Mouse (Mus musculus) heart, embryonic 14.5 days (tissue): Measurements from ENCODE around the gene Tub. TPM values are rescaled to one million over a fixed set of nuclear protein-coding genes. Genes with fewer than 3 reads are reported as not detected.

Experiments
- ATAC-seq: fragments of 200-750 bp; cut with Nextera tagmentation; 2 replicates; pipeline ENCODE4 v1.8.0; 2017; ENCODE audit warnings: low read depth, moderate TSS enrichment; ENCODE audit not compliant: insufficient number of reproducible peaks, insufficient read depth, low FRiP score
- H3K27ac ChIP-seq, 2 experiments: fragments of 200-500 bp in 1 of 2; fragments of 300-500 bp in 1 of 2; sonication (generic) in 1 of 2; replicated peaks in 1 of 2; 2 replicates each; pipeline ENCODE4 v1.5.1; 2012 to 2014; ENCODE audit warnings: low read depth in 2 of 2, low read length in 2 of 2, control low read depth in 1 of 2, mild to moderate bottlenecking in 1 of 2, mixed read lengths in 1 of 2; ENCODE audit not compliant: control insufficient read depth in 1 of 2, insufficient read depth in 1 of 2
- H3K27me3 ChIP-seq: fragments of 300-500 bp; sonication (generic); 2 replicates; pipeline ENCODE4 v1.6.1; 2014; ENCODE audit warnings: mild to moderate bottlenecking, low read length, control low read depth; ENCODE audit not compliant: control insufficient read depth, insufficient read depth
- H3K36me3 ChIP-seq: fragments of 300-500 bp; sonication (generic); 2 replicates; pipeline ENCODE4 v1.6.1; 2014; ENCODE audit warnings: mild to moderate bottlenecking, control low read depth, low read length, mixed read lengths; ENCODE audit not compliant: control insufficient read depth, insufficient read depth
- H3K4me1 ChIP-seq, 2 experiments: fragments of 200-500 bp in 1 of 2; fragments of 300-500 bp in 1 of 2; sonication (generic) in 1 of 2; 2 replicates each; pipeline ENCODE4 v1.6.1; 2012 to 2014; ENCODE audit warnings: low read length in 2 of 2, control low read depth in 1 of 2, mixed read lengths in 1 of 2; ENCODE audit not compliant: control insufficient read depth in 2 of 2, insufficient read depth in 2 of 2
- H3K4me2 ChIP-seq: fragments of 300-500 bp; sonication (generic); 2 replicates; pipeline ENCODE4 v1.6.1; 2014; ENCODE audit warnings: mild to moderate bottlenecking, low read length
- H3K4me3 ChIP-seq, 2 experiments: fragments of 200-500 bp in 1 of 2; fragments of 300-500 bp in 1 of 2; sonication (generic) in 1 of 2; 2 replicates each; pipeline ENCODE4 v1.5.1; 2012 to 2014; ENCODE audit warnings: low read length in 2 of 2, mild to moderate bottlenecking in 2 of 2, control low read depth in 1 of 2, low read depth in 1 of 2, moderate library complexity in 1 of 2; ENCODE audit not compliant: control insufficient read depth in 1 of 2, insufficient read depth in 1 of 2
- H3K9ac ChIP-seq: fragments of 300-500 bp; sonication (generic); 2 replicates; pipeline ENCODE4 v1.6.1; 2014; ENCODE audit warnings: mild to moderate bottlenecking, low read length
- H3K9me3 ChIP-seq: fragments of 300-500 bp; sonication (generic); 2 replicates; pipeline ENCODE4 v1.6.1; 2016; ENCODE audit warnings: low read length, control low read depth; ENCODE audit not compliant: control insufficient read depth
- WGBS: fragments of 180-500 bp; shearing (Covaris S2); extraction: QIAGEN DNeasy Blood & Tissue Kit; methylation state at CpG from one replicate; pipeline ENCODE4 v1.1.7; 2014; 5-methylcytosine and 5-hydroxymethylcytosine counted together
- polyA plus RNA-seq: library from polyadenylated mRNA; unstranded; fragments of >200 nt; fragmentation: Nextera tagmentation; extraction: Ambion mirVana; gene quantifications from 2 replicates; pipeline ENCODE4 v1.2.1, GENCODE M21; 2014

Tub gene
- polyA plus RNA-seq, 1 experiment from 2014 or later: 0.74 TPM

DNA sequence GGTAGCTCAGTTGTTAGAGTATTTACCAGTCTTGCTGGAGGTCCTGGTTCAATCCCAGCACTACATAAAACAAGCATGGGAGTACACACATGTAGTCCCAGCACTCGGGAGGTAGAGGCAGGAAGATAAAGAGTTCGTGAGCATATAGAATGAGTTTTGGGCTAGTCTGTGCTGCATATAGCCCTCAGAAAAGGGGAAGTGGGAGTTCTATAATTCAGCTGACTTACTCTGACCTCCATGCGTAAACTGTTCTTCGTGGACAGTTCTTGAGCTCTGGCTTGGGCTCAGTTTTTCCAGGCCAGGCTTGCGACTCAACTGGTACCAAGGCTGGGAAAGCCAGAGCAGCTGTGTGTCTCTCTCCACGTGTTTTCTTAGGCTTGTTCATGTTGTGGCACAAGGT, 2.7 kb downstream of the Tub start:
- Histone ChIP-seq H3K27ac (no peak overlapping the region), H3K4me1 (peaks cover 10 to 11% of the 10 kb centered on the region in 2 experiments; a peak in 3 of 4 replicates), H3K9ac (no peak overlapping the region), H3K4me3 (no peak overlapping the region), H3K27me3 (peaks cover 42% of the 10 kb centered on the region), H3K4me2 (no peak overlapping the region), H3K36me3 (no peaks in the 10 kb centered on the region), H3K9me3 (no peaks in the 10 kb centered on the region)
- ATAC-seq: no peak
- 71% methylated on average over 6 of the region's 6 CpGs for WGBS

DNA sequence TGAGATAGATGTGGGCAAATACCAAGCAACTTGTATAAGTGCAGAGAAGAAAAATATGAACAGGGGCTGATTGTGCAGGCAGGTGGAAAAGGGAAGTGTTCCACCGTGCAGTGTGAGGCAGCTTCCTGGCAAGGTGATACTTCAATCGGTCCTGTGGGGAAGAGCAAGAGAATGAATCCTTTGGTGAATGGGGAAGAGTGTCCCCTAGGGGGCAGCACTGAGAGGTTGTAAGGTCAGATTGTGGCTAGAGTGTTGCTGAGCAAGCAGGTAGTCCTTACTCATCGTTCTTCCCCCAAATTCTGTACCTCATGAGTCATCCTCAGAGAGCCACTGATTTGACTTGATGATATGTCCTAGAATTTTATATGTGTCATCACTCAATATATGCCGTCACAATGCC, 4.0 kb downstream of the Tub start:
- WGBS: 40% methylated on average over 4 of the region's 4 CpGs
- Histone ChIP-seq H3K9ac (no peak overlapping the region), H3K9me3 (no peaks in the 10 kb centered on the region), H3K27ac (no peak overlapping the region), H3K27me3 (peaks cover 41% of the 10 kb centered on the region), H3K4me3 (no peak overlapping the region), H3K4me2 (no peak overlapping the region), H3K36me3 (no peaks in the 10 kb centered on the region), H3K4me1 (peaks cover 10 to 11% of the 10 kb centered on the region in 2 experiments; a peak in 3 of 4 replicates)
- no peak for ATAC-seq

DNA sequence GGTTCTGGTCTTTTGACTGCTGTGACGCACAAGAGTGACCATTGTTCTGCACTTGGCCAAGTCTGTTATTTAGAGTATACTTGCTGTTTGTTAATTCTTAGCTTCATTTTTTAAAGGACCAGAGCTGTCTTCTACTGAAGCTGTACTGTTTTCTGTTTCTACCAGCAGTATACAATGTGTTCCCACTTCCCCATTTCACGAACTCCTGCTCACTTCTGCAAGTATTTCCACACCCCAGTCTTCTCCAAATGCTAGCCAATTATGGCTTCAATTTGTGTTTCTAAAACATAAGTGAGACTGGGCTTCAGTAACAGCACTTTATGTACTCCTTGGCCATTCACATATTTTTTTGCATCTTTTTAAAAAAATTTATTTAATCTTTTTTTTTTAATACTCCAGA, 7.6 kb downstream of the Tub start:
- 66% methylated on average over 2 of the region's 2 CpGs for WGBS
- H3K36me3 ChIP-seq: no peaks in the 10 kb centered on the region
- no peaks in the 10 kb centered on the region for H3K9me3 ChIP-seq
- no peak for ATAC-seq
- peaks cover 6% of the 10 kb centered on the region; the same call in 1 of the 2 replicates for H3K27me3 ChIP-seq
- no peak overlapping the region for H3K4me2 ChIP-seq
- H3K9ac ChIP-seq: no peak overlapping the region
- H3K4me1 ChIP-seq: no peaks in the 10 kb centered on the region
- H3K4me3 ChIP-seq: no peak overlapping the region
- H3K27ac ChIP-seq: no peak overlapping the region

DNA sequence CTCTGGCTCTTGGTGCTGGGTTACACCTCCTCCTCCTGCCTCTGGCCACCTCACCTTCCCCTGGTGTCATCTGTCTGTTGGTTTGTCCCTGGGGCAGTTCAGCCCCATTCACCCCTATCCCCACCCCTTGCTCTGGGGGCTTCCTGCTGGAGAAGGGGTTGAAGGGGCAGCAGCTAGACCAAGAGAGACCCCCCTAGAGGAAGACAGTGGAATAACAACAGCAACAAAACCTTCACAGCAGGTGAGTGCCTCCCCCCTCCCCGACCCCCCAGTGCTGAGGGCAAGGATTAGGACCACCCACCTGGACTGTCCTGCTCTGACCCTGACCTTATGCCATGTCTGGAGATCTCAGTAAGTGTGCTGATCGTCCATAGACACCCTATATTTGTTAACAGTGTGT, 15.8 kb downstream of the Tub start:
- 16% methylated on average over 2 of the region's 2 CpGs for WGBS
- Histone ChIP-seq H3K4me3 (no peak overlapping the region), H3K4me1 (peaks cover 0 to 2% of the 10 kb centered on the region in 2 experiments; a peak in 1 of 4 replicates), H3K4me2 (no peak overlapping the region), H3K36me3 (no peaks in the 10 kb centered on the region), H3K9me3 (no peaks in the 10 kb centered on the region), H3K27me3 (no peaks in the 10 kb centered on the region), H3K27ac (no peak overlapping the region), H3K9ac (no peak overlapping the region)
- ATAC-seq: no peak

DNA sequence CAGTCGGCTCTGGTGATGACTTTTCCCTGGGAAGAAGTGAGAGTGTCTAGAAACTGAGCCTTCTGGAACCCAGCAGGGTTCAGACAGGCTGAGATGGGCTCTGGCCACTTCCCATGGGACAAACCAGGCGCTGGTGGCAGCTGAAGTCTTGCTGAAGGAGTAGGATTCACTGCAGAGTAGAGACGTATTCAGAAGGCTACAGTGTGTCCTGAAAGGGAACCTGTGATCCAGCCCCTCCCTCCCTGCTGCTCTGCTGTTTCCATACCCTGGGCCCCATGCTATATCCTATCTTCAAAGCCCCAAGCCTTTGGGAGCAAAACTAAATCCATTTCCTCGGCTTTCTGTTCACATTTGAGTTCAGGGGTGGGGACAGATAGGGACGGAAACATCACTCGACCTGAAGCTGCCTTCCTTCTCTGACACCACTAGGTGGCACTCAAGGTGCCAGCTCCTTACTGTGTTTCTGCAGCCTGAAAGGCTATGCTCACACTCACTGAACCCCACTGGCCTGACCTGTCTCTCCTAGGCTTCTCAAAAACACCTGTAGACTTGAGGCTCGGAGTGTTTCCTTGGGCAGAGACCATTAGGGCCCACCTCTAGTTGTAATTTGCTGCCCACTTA, 16.7 kb downstream of the Tub start:
- H3K9ac ChIP-seq: no peak overlapping the region
- H3K4me1 ChIP-seq: peaks cover 0 to 2% of the 10 kb centered on the region in 2 experiments; a peak in 1 of 4 replicates
- H3K9me3 ChIP-seq: no peaks in the 10 kb centered on the region
- 33% methylated on average over 7 of the region's 7 CpGs for WGBS
- no peak for ATAC-seq
- no peak overlapping the region for H3K4me3 ChIP-seq
- no peak overlapping the region for H3K4me2 ChIP-seq
- H3K36me3 ChIP-seq: no peaks in the 10 kb centered on the region
- no peak overlapping the region for H3K27ac ChIP-seq
- H3K27me3 ChIP-seq: 0 out of 2 replicates have a peak, but pooled peaks cover 3% of the 10 kb centered on the region

DNA sequence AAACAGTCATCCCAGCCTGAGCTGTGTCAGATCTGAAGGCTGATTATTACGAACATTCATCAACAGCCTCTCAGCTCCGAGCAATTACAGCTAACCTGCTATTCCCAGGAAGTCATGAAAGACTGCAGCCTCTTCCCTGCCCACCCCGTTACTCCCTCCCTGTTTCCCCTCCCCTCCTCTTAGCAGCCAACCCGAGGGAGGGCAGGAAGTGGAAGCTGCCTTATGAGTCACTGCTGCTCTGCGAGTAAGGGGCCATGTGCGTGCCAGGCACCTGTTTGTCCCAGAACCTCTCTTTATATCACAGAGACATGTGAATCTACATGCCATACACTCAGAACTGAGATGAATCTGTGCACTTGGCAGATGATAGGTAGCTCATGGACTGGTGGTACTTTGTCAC, 18.1 kb downstream of the Tub start:
- Histone ChIP-seq H3K4me3 (no peak overlapping the region), H3K9ac (no peak overlapping the region), H3K9me3 (no peaks in the 10 kb centered on the region), H3K27me3 (0 out of 2 replicates have a peak, but pooled peaks cover 3% of the 10 kb centered on the region), H3K4me2 (no peak overlapping the region), H3K36me3 (no peaks in the 10 kb centered on the region), H3K4me1 (peaks cover 0 to 2% of the 10 kb centered on the region in 2 experiments; a peak in 1 of 4 replicates), H3K27ac (no peak overlapping the region)
- 25% methylated on average over 6 of the region's 6 CpGs for WGBS
- ATAC-seq: no peak

DNA sequence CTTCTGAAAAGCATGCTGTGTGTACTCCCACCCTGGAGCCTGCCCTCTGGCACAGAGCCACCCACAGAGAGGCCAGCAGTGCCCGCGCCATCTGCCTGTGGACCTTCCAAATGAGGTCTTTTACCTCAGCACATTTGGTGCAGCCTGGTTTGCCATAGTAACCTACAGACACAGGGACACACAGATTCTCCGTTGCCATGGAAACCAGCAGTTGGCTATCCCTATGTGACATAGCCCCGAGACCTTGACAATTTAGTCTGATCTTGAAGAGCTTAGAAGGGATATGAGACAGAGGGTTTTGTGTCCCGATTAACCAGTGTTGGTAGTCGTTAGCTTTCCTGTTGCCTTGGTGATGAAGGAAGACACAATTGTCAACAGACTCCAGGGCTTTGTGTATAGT, 22.1 kb downstream of the Tub start:
- Histone ChIP-seq H3K4me1 (peaks cover 0 to 2% of the 10 kb centered on the region in 2 experiments; a peak in 1 of 4 replicates), H3K4me3 (no peak overlapping the region), H3K36me3 (no peaks in the 10 kb centered on the region), H3K4me2 (no peak overlapping the region), H3K27me3 (0 out of 2 replicates have a peak, but pooled peaks cover 3% of the 10 kb centered on the region), H3K9ac (no peak overlapping the region), H3K9me3 (no peaks in the 10 kb centered on the region), H3K27ac (no peak overlapping the region)
- no peak for ATAC-seq
- 74% methylated on average over 6 of the region's 6 CpGs for WGBS
